Mouse (Mus musculus) brain, embryonic 14.5 days (tissue): ENCODE results near the gene Ppp5c.

Experiments
- CTCF ChIP-seq: fragments of 200-500 bp; IDR thresholded peaks from 2 replicates; pipeline ENCODE4 v1.5.1; 2012; ENCODE audit warnings: inconsistent platforms, mild to moderate bottlenecking, moderate library complexity, borderline replicate concordance; ENCODE audit not compliant: insufficient read depth, insufficient read length; ENCODE audit errors: extremely low read depth
- POLR2A ChIP-seq: fragments of 200-500 bp; IDR thresholded peaks from 2 replicates; pipeline ENCODE4 v1.6.1; 2012; ENCODE audit warnings: mild to moderate bottlenecking, inconsistent platforms, borderline replicate concordance; ENCODE audit not compliant: poor library complexity, insufficient read depth, insufficient read length, severe bottlenecking; ENCODE audit errors: extremely low read depth

GRCm38 (mm10) chr7:16993651-16994399 lies 33.9 kb downstream of the Ppp5c start:
- TF ChIP-seq CTCF (no peak), POLR2A (no peak)
